Mouse (Mus musculus) liver, embryonic 13.5 days (tissue): ENCODE data around the gene Ovca2. TPM values are rescaled to one million over a fixed set of nuclear protein-coding genes. Genes with fewer than 3 reads are reported as not detected.

Source experiments
- ATAC-seq: fragments of 200-750 bp; cut with Nextera tagmentation; 2 replicates; pipeline ENCODE4 v1.8.0; 2017; ENCODE audit warnings: low read depth, mild to moderate bottlenecking, moderate number of reproducible peaks, moderate library complexity
- DNase-seq: peaks from one replicate; pipeline ENCODE4 v3.0.0; 2022
- H3K27ac ChIP-seq: fragments of 300-500 bp; sonication (generic); 2 replicates; pipeline ENCODE4 v1.5.1; 2015; ENCODE audit warnings: moderate library complexity, mild to moderate bottlenecking, inconsistent platforms
- H3K27me3 ChIP-seq: fragments of 300-500 bp; sonication (generic); 2 replicates; pipeline ENCODE4 v1.6.1; 2015; ENCODE audit warnings: mild to moderate bottlenecking, inconsistent platforms
- H3K36me3 ChIP-seq: fragments of 300-500 bp; sonication (generic); 2 replicates; pipeline ENCODE4 v1.6.1; 2015; ENCODE audit warnings: mild to moderate bottlenecking, inconsistent platforms
- H3K4me1 ChIP-seq: fragments of 300-500 bp; sonication (generic); replicated peaks from 2 replicates; pipeline ENCODE4 v1.6.1; 2015; ENCODE audit warnings: inconsistent platforms
- H3K4me2 ChIP-seq: fragments of 300-500 bp; sonication (generic); 2 replicates; pipeline ENCODE4 v1.6.1; 2015; ENCODE audit warnings: inconsistent platforms, mild to moderate bottlenecking, moderate library complexity
- H3K4me3 ChIP-seq: fragments of 300-500 bp; sonication (generic); replicated peaks from 2 replicates; pipeline ENCODE4 v1.5.1; 2015; ENCODE audit warnings: mild to moderate bottlenecking, inconsistent platforms
- H3K9ac ChIP-seq: fragments of 300-500 bp; sonication (generic); 2 replicates; pipeline ENCODE4 v1.6.1; 2015; ENCODE audit warnings: mild to moderate bottlenecking, inconsistent platforms
- H3K9me3 ChIP-seq: fragments of 300-500 bp; sonication (generic); replicated peaks from 2 replicates; pipeline ENCODE4 v1.6.1; 2016; ENCODE audit warnings: inconsistent platforms
- WGBS: fragments of 180-500 bp; shearing (Covaris S2); methylation state at CpG from one replicate; pipeline ENCODE4 v1.1.7; 2015; ENCODE audit not compliant: insufficient replicate concordance; 5-methylcytosine and 5-hydroxymethylcytosine counted together
- polyA plus RNA-seq: library from polyadenylated mRNA; unstranded; fragments of >200 nt; fragmentation: Nextera tagmentation; extraction: Ambion mirVana; gene quantifications from 2 replicates; pipeline ENCODE4 v1.2.1, GENCODE M21; 2015

The Ovca2 gene
- polyA plus RNA-seq, 1 experiment from 2014 or later = 13.3 TPM

GRCm38 (mm10) chr11:75148332-75149035 lies 30.2 kb downstream of the Ovca2 start:
- Histone ChIP-seq H3K9me3 (no peaks in the 10 kb centered on the region), H3K27me3 (no peaks in the 10 kb centered on the region), H3K4me1 (peaks cover 29% of the 10 kb centered on the region), H3K27ac (peak overlapping the region; percentile 65; the same call in 1 of the 2 replicates), H3K4me3 (no peak overlapping the region), H3K9ac (no peak overlapping the region), H3K4me2 (no peak overlapping the region), H3K36me3 (peaks cover 13% of the 10 kb centered on the region)
- no peak for DNase-seq
- 0 out of 2 replicates have a peak, but pooled peaks have one; percentile 26 for ATAC-seq
- 85% methylated on average over 10 of the region's 11 CpGs for WGBS

GRCm38 (mm10) chr11:75147846-75148168 lies 30.8 kb downstream of the Ovca2 start:
- Histone ChIP-seq H3K9ac (0 out of 2 replicates have a peak overlapping the region, but pooled peaks have one; percentile 12), H3K4me1 (peaks cover 22% of the 10 kb centered on the region), H3K4me3 (no peak overlapping the region), H3K9me3 (no peaks in the 10 kb centered on the region), H3K27me3 (no peaks in the 10 kb centered on the region), H3K36me3 (peaks cover 19% of the 10 kb centered on the region), H3K4me2 (no peak overlapping the region), H3K27ac (peak overlapping the region; percentile 65)
- ATAC-seq (peak; percentile 48), DNase-seq (no peak)
- WGBS = 51% methylated on average over 3 of the region's 3 CpGs

GRCm38 (mm10) chr11:75147106-75147845 lies 31.4 kb downstream of the Ovca2 start:
- Histone ChIP-seq H3K27ac (peak overlapping the region; percentile 65), H3K27me3 (no peaks in the 10 kb centered on the region), H3K4me3 (no peak overlapping the region), H3K4me1 (peaks cover 21% of the 10 kb centered on the region), H3K9ac (0 out of 2 replicates have a peak overlapping the region, but pooled peaks have one; percentile 12), H3K36me3 (peaks cover 21% of the 10 kb centered on the region), H3K9me3 (no peaks in the 10 kb centered on the region), H3K4me2 (no peak overlapping the region)
- ATAC-seq (no peak), DNase-seq (no peak)
- 62% methylated on average over 11 of the region's 11 CpGs for WGBS

- 79% methylated on average over 2 of the region's 2 CpGs for WGBS
- no peak overlapping the region for H3K27ac ChIP-seq
Measured at GRCm38 (mm10) chr11:75145841-75146240, 32.8 kb downstream of the Ovca2 start.

GRCm38 (mm10) chr11:75142749-75143148 lies 35.9 kb downstream of the Ovca2 start:
- WGBS = 76% methylated on average over 4 of the region's 4 CpGs
- H3K27ac ChIP-seq = no peak overlapping the region
- DNase-seq = no peak
- H3K9me3 ChIP-seq = no peaks in the 10 kb centered on the region
- H3K4me1 ChIP-seq = peaks cover 46% of the 10 kb centered on the region
- no peaks in the 10 kb centered on the region for H3K27me3 ChIP-seq
- H3K4me2 ChIP-seq = no peak overlapping the region
- H3K4me3 ChIP-seq = no peak overlapping the region
- H3K9ac ChIP-seq = no peak overlapping the region
- ATAC-seq = no peak
- H3K36me3 ChIP-seq = peaks cover 18% of the 10 kb centered on the region

More at GRCm38 (mm10) chr11:75145841-75146240, 32.8 kb downstream of the Ovca2 start:
- H3K4me3 ChIP-seq = no peak overlapping the region
- peaks cover 26% of the 10 kb centered on the region for H3K4me1 ChIP-seq
- ATAC-seq = no peak
- peaks cover 20% of the 10 kb centered on the region for H3K36me3 ChIP-seq
- H3K27me3 ChIP-seq = no peaks in the 10 kb centered on the region
- H3K9ac ChIP-seq = no peak overlapping the region
- H3K9me3 ChIP-seq = no peaks in the 10 kb centered on the region
- no peak overlapping the region for H3K4me2 ChIP-seq
- no peak for DNase-seq

- peaks cover 18% of the 10 kb centered on the region for H3K36me3 ChIP-seq
- ATAC-seq = no peak
- H3K4me3 ChIP-seq = no peak overlapping the region
- no peak overlapping the region for H3K4me2 ChIP-seq
- H3K9ac ChIP-seq = no peak overlapping the region
- peaks cover 46% of the 10 kb centered on the region for H3K4me1 ChIP-seq
- no peaks in the 10 kb centered on the region for H3K27me3 ChIP-seq
- 67% methylated on average over 1 of the region's 1 CpGs for WGBS
- H3K27ac ChIP-seq = no peak overlapping the region
- no peaks in the 10 kb centered on the region for H3K9me3 ChIP-seq
- no peak for DNase-seq
Measured at GRCm38 (mm10) chr11:75141913-75142312, 36.7 kb downstream of the Ovca2 start.

GRCm38 (mm10) chr11:75141038-75141437 lies 37.6 kb downstream of the Ovca2 start:
- H3K27me3 ChIP-seq = no peaks in the 10 kb centered on the region
- H3K9ac ChIP-seq = no peak overlapping the region
- ATAC-seq = no peak
- WGBS = 41% methylated on average over 3 of the region's 3 CpGs
- no peak overlapping the region for H3K4me3 ChIP-seq
- 0 out of 2 replicates have a peak overlapping the region, but pooled peaks have one; percentile 7 for H3K27ac ChIP-seq
- peaks cover 50% of the 10 kb centered on the region for H3K4me1 ChIP-seq
- H3K36me3 ChIP-seq = peaks cover 18% of the 10 kb centered on the region
- no peak for DNase-seq
- no peaks in the 10 kb centered on the region for H3K9me3 ChIP-seq
- H3K4me2 ChIP-seq = no peak overlapping the region

- no peak for DNase-seq
- H3K4me3 ChIP-seq = no peak overlapping the region
- WGBS = 69% methylated on average over 5 of the region's 5 CpGs
- H3K9ac ChIP-seq = no peak overlapping the region
- H3K27ac ChIP-seq = peak overlapping the region; percentile 7
- H3K4me2 ChIP-seq = no peak overlapping the region
- H3K9me3 ChIP-seq = no peaks in the 10 kb centered on the region
- peaks cover 51% of the 10 kb centered on the region for H3K4me1 ChIP-seq
- no peak for ATAC-seq
- H3K36me3 ChIP-seq = peaks cover 18% of the 10 kb centered on the region
- no peaks in the 10 kb centered on the region for H3K27me3 ChIP-seq
Measured at GRCm38 (mm10) chr11:75140431-75140830, 38.2 kb downstream of the Ovca2 start.

GRCm38 (mm10) chr11:75139122-75139963 lies 39.3 kb downstream of the Ovca2 start:
- Histone ChIP-seq H3K9ac (no peak overlapping the region), H3K4me2 (no peak overlapping the region), H3K4me3 (no peak overlapping the region), H3K9me3 (no peaks in the 10 kb centered on the region), H3K4me1 (peaks cover 52% of the 10 kb centered on the region), H3K36me3 (peaks cover 14% of the 10 kb centered on the region), H3K27ac (peak overlapping the region; percentile 35), H3K27me3 (no peaks in the 10 kb centered on the region)
- WGBS = 42% methylated on average over 11 of the region's 11 CpGs
- DNase-seq (no peak), ATAC-seq (peak; percentile 34; the same call in 1 of the 2 replicates)

- DNase-seq = no peak
- H3K27me3 ChIP-seq = no peaks in the 10 kb centered on the region
- H3K4me1 ChIP-seq = peaks cover 52% of the 10 kb centered on the region
- 0 out of 2 replicates have a peak overlapping the region, but pooled peaks have one; percentile 40 for H3K27ac ChIP-seq
- 26% methylated on average over 5 of the region's 5 CpGs for WGBS
- H3K9ac ChIP-seq = no peak overlapping the region
- no peaks in the 10 kb centered on the region for H3K36me3 ChIP-seq
- no peak overlapping the region for H3K4me2 ChIP-seq
- H3K4me3 ChIP-seq = no peak overlapping the region
- no peaks in the 10 kb centered on the region for H3K9me3 ChIP-seq
- peak; percentile 46; the same call in 1 of the 2 replicates for ATAC-seq
Measured at GRCm38 (mm10) chr11:75136666-75137398, 41.8 kb downstream of the Ovca2 start.
